10 mouse cellular contexts compared by ENCODE assay signal in genomic region chr10:75762413-75762812, GRCm38 (mm10). TPM values are rescaled to one million over a fixed set of nuclear protein-coding genes. Genes with fewer than 3 reads are reported as not detected.
DNase-seq lines count a peak whose midpoint lies in the region; ATAC-seq lines count a peak whose summit lies in the region.
"Had no signal": no experiment of that assay in that cellular context is flagged by ENCODE, and none has a peak within 500 bp of the region (broad histone marks: within the 10 kb centered on the region; RNA-seq: fewer than 3 reads in every experiment).

No protein-coding gene starts in this region.

- peaks cover 32% of the 10 kb centered on the region for H3K36me3 ChIP-seq in forebrain, embryonic 13.5 days (ENCODE audit: poor library complexity, severe bottlenecking)
- peaks cover 4% of the 10 kb centered on the region; the same call in 1 of the 2 replicates for H3K36me3 ChIP-seq in forebrain, embryonic 11.5 days (ENCODE audit: control insufficient read depth, insufficient read depth, low read length)
- no peaks in the 10 kb centered on the region for H3K36me3 ChIP-seq in lung, embryonic 15.5 days
- H3K36me3 ChIP-seq in liver, embryonic 15.5 days (replicated peaks) = peaks cover 44% of the 10 kb centered on the region
- H3K36me3 ChIP-seq in stomach, embryonic 16.5 days (ENCODE audit: control insufficient read depth, insufficient read depth, low read length) = peaks cover 6% of the 10 kb centered on the region; the same call in 1 of the 2 replicates

- no peak for DNase-seq in forebrain, embryonic 11.5 days (ENCODE audit: low spot score)
- no peak for DNase-seq in lung, postnatal 4 days
- DNase-seq in MN1 (ENCODE audit: low spot score) = no peak
- DNase-seq in spleen, adult 12 weeks (ENCODE audit: low spot score) = no peak
- DNase-seq: kidney, postnatal 10 days had no signal

- no peak overlapping the region for H3K27ac ChIP-seq in forebrain, embryonic 13.5 days
- no peak overlapping the region for H3K27ac ChIP-seq in forebrain, embryonic 11.5 days (ENCODE audit: low read depth, low read length)
- H3K27ac ChIP-seq in lung, embryonic 15.5 days = no peak overlapping the region
- H3K27ac ChIP-seq in liver, embryonic 15.5 days (replicated peaks) = peak overlapping the region; percentile 90
- H3K27ac ChIP-seq in stomach, embryonic 16.5 days (ENCODE audit: low read length) = no peak overlapping the region
- H3K27ac ChIP-seq: heart, embryonic 10.5 days had no signal

- no peak overlapping the region for H3K9ac ChIP-seq in forebrain, embryonic 13.5 days
- no peak overlapping the region for H3K9ac ChIP-seq in forebrain, embryonic 11.5 days (ENCODE audit: low read length)
- no peak overlapping the region; the same call in 1 of the 2 replicates for H3K9ac ChIP-seq in lung, embryonic 15.5 days
- peak overlapping the region; percentile 20; the same call in 1 of the 2 replicates for H3K9ac ChIP-seq in liver, embryonic 15.5 days
- H3K9ac ChIP-seq in stomach, embryonic 16.5 days (ENCODE audit: low read length) = 0 out of 2 replicates have a peak overlapping the region, but pooled peaks have one; percentile 28

- no peaks in the 10 kb centered on the region for H3K27me3 ChIP-seq in forebrain, embryonic 13.5 days
- H3K27me3 ChIP-seq in forebrain, embryonic 11.5 days (ENCODE audit: control insufficient read depth, insufficient read depth, low read length) = no peaks in the 10 kb centered on the region
- no peaks in the 10 kb centered on the region for H3K27me3 ChIP-seq in lung, embryonic 15.5 days
- no peaks in the 10 kb centered on the region for H3K27me3 ChIP-seq in liver, embryonic 15.5 days
- H3K27me3 ChIP-seq in stomach, embryonic 16.5 days (ENCODE audit: control insufficient read depth, insufficient read depth, low read length) = no peaks in the 10 kb centered on the region

- WGBS in forebrain, embryonic 13.5 days = 96% methylated on average over 3 of the region's 3 CpGs
- 91% methylated on average over 3 of the region's 3 CpGs for WGBS in forebrain, embryonic 11.5 days
- 93% methylated on average over 3 of the region's 3 CpGs for WGBS in lung, embryonic 15.5 days
- 40% methylated on average over 3 of the region's 3 CpGs for WGBS in liver, embryonic 15.5 days (ENCODE audit: insufficient replicate concordance)
- 86% methylated on average over 3 of the region's 3 CpGs for WGBS in stomach, embryonic 16.5 days

- peaks cover 15% of the 10 kb centered on the region for H3K4me1 ChIP-seq in forebrain, embryonic 13.5 days
- H3K4me1 ChIP-seq in forebrain, embryonic 11.5 days (replicated peaks; ENCODE audit: control insufficient read depth, insufficient read depth, low read length) = peaks cover 4% of the 10 kb centered on the region; the same call in 1 of the 2 replicates
- peaks cover 14% of the 10 kb centered on the region for H3K4me1 ChIP-seq in lung, embryonic 15.5 days
- peaks cover 42% of the 10 kb centered on the region for H3K4me1 ChIP-seq in liver, embryonic 15.5 days (replicated peaks)
- H3K4me1 ChIP-seq in stomach, embryonic 16.5 days (ENCODE audit: control insufficient read depth, insufficient read depth, low read length) = peaks cover 7% of the 10 kb centered on the region

- H3K4me3 ChIP-seq in forebrain, embryonic 13.5 days = no peak overlapping the region
- no peak overlapping the region for H3K4me3 ChIP-seq in forebrain, embryonic 11.5 days (ENCODE audit: low read depth, low read length)
- H3K4me3 ChIP-seq in lung, embryonic 15.5 days = no peak overlapping the region
- H3K4me3 ChIP-seq in liver, embryonic 15.5 days (replicated peaks) = peak overlapping the region; percentile 50
- no peak overlapping the region for H3K4me3 ChIP-seq in stomach, embryonic 16.5 days (replicated peaks; ENCODE audit: low read length)
- H3K4me3 ChIP-seq: heart, embryonic 10.5 days had no signal

- H3K9me3 ChIP-seq in forebrain, embryonic 13.5 days (replicated peaks) = no peaks in the 10 kb centered on the region
- no peaks in the 10 kb centered on the region; the same call in 1 of the 2 replicates for H3K9me3 ChIP-seq in forebrain, embryonic 11.5 days (ENCODE audit: control insufficient read depth, low read length)
- H3K9me3 ChIP-seq in lung, embryonic 15.5 days = no peaks in the 10 kb centered on the region
- no peaks in the 10 kb centered on the region for H3K9me3 ChIP-seq in liver, embryonic 15.5 days (replicated peaks)
- no peaks in the 10 kb centered on the region; the same call in 1 of the 2 replicates for H3K9me3 ChIP-seq in stomach, embryonic 16.5 days (replicated peaks; ENCODE audit: control insufficient read depth, low read length)
- H3K9me3 ChIP-seq: heart, embryonic 10.5 days had no signal

- no peak for ATAC-seq in forebrain, embryonic 13.5 days
- ATAC-seq in forebrain, embryonic 11.5 days (replicated peaks; ENCODE audit: low FRiP score) = no peak
- ATAC-seq in lung, embryonic 15.5 days (ENCODE audit: borderline replicate concordance, extremely low read depth, low FRiP score, low TSS enrichment) = no peak
- peak; percentile 21; the same call in 1 of the 2 replicates for ATAC-seq in liver, embryonic 15.5 days (ENCODE audit: insufficient read depth)
- ATAC-seq in stomach, embryonic 16.5 days (ENCODE audit: insufficient read depth, low FRiP score) = no peak

- peak overlapping the region; percentile 43 for H3K4me2 ChIP-seq in forebrain, embryonic 13.5 days
- H3K4me2 ChIP-seq in forebrain, embryonic 11.5 days (ENCODE audit: low read depth, low read length, severe bottlenecking) = no peak overlapping the region
- peak overlapping the region; percentile 24; the same call in 1 of the 2 replicates for H3K4me2 ChIP-seq in lung, embryonic 15.5 days
- H3K4me2 ChIP-seq in liver, embryonic 15.5 days = peak overlapping the region; percentile 89
- no peak overlapping the region for H3K4me2 ChIP-seq in stomach, embryonic 16.5 days (ENCODE audit: low read depth, low read length)

RNA-seq across cellular contexts. Expression of gene Cabin1, which starts 1.7 kb away (rescaled TPM):
- polyA plus RNA-seq in forebrain, embryonic 13.5 days (2015; fragmentation: Nextera tagmentation; extraction: Ambion mirVana) = 36.9 and 46.1 TPM in 2 replicates
- polyA plus RNA-seq in forebrain, embryonic 11.5 days (2014; fragmentation: Nextera tagmentation; extraction: Ambion mirVana) = 41.8 and 49.1 TPM in 2 replicates
- 30.7 and 38.7 TPM in 2 replicates for polyA plus RNA-seq in lung, embryonic 15.5 days (2015; fragmentation: Nextera tagmentation; extraction: Ambion mirVana)
- 14.3 and 14.7 TPM in 2 replicates for polyA plus RNA-seq in liver, embryonic 15.5 days (2015; fragmentation: Nextera tagmentation; extraction: Ambion mirVana)
- 29.3 and 34.0 TPM in 2 replicates for polyA plus RNA-seq in stomach, embryonic 16.5 days (2015; fragmentation: Nextera tagmentation; extraction: Ambion mirVana)

RNA-seq across cellular contexts. Expression of gene Ddt, which starts 10.8 kb away (rescaled TPM):
- polyA plus RNA-seq in forebrain, embryonic 13.5 days (2015; fragmentation: Nextera tagmentation; extraction: Ambion mirVana) = 72.2 and 87.4 TPM in 2 replicates
- polyA plus RNA-seq in forebrain, embryonic 11.5 days (2014; fragmentation: Nextera tagmentation; extraction: Ambion mirVana) = 81.2 and 84.3 TPM in 2 replicates
- polyA plus RNA-seq in lung, embryonic 15.5 days (2015; fragmentation: Nextera tagmentation; extraction: Ambion mirVana) = 62.2 and 79.4 TPM in 2 replicates
- 185 and 204 TPM in 2 replicates for polyA plus RNA-seq in liver, embryonic 15.5 days (2015; fragmentation: Nextera tagmentation; extraction: Ambion mirVana)
- polyA plus RNA-seq in stomach, embryonic 16.5 days (2015; fragmentation: Nextera tagmentation; extraction: Ambion mirVana) = 57.1 and 72.9 TPM in 2 replicates

RNA-seq across cellular contexts. Expression of gene Gm20441, which starts 18.3 kb away (rescaled TPM):
- not detected in 2 replicates for polyA plus RNA-seq in forebrain, embryonic 13.5 days (2015; fragmentation: Nextera tagmentation; extraction: Ambion mirVana)
- not detected in 2 replicates for polyA plus RNA-seq in forebrain, embryonic 11.5 days (2014; fragmentation: Nextera tagmentation; extraction: Ambion mirVana)
- polyA plus RNA-seq in lung, embryonic 15.5 days (2015; fragmentation: Nextera tagmentation; extraction: Ambion mirVana) = not detected in 2 replicates
- polyA plus RNA-seq in liver, embryonic 15.5 days (2015; fragmentation: Nextera tagmentation; extraction: Ambion mirVana) = not detected in 2 replicates
- polyA plus RNA-seq in stomach, embryonic 16.5 days (2015; fragmentation: Nextera tagmentation; extraction: Ambion mirVana) = not detected in 2 replicates
- polyA plus RNA-seq: heart, embryonic 10.5 days had no signal

RNA-seq across cellular contexts. Expression of gene Gstt3, which starts 18.8 kb away (rescaled TPM):
- polyA plus RNA-seq in forebrain, embryonic 13.5 days (2015; fragmentation: Nextera tagmentation; extraction: Ambion mirVana) = 0.45 and 0.52 TPM in 2 replicates
- polyA plus RNA-seq in forebrain, embryonic 11.5 days (2014; fragmentation: Nextera tagmentation; extraction: Ambion mirVana) = 1.2 and 1.6 TPM in 2 replicates
- polyA plus RNA-seq in lung, embryonic 15.5 days (2015; fragmentation: Nextera tagmentation; extraction: Ambion mirVana) = 27.7 and 27.8 TPM in 2 replicates
- 14.9 and 15.4 TPM in 2 replicates for polyA plus RNA-seq in liver, embryonic 15.5 days (2015; fragmentation: Nextera tagmentation; extraction: Ambion mirVana)
- 50.2 and 55.5 TPM in 2 replicates for polyA plus RNA-seq in stomach, embryonic 16.5 days (2015; fragmentation: Nextera tagmentation; extraction: Ambion mirVana)

RNA-seq across cellular contexts. Expression of gene Gstt1, which starts 36.0 kb away (rescaled TPM):
- polyA plus RNA-seq in forebrain, embryonic 13.5 days (2015; fragmentation: Nextera tagmentation; extraction: Ambion mirVana) = 6.4 and 6.5 TPM in 2 replicates
- polyA plus RNA-seq in forebrain, embryonic 11.5 days (2014; fragmentation: Nextera tagmentation; extraction: Ambion mirVana) = 4.6 and 5.2 TPM in 2 replicates
- 31.7 and 31.9 TPM in 2 replicates for polyA plus RNA-seq in lung, embryonic 15.5 days (2015; fragmentation: Nextera tagmentation; extraction: Ambion mirVana)
- 108 and 151 TPM in 2 replicates for polyA plus RNA-seq in liver, embryonic 15.5 days (2015; fragmentation: Nextera tagmentation; extraction: Ambion mirVana)
- 20.6 and 20.8 TPM in 2 replicates for polyA plus RNA-seq in stomach, embryonic 16.5 days (2015; fragmentation: Nextera tagmentation; extraction: Ambion mirVana)

Comparison
In these comparisons a context has a peak if more than half of its experiments do, and no peak if none do; other contexts are left out.
1. H3K4me2 ChIP-seq: peak in forebrain, embryonic 13.5 days (single experiment), lung, embryonic 15.5 days (single experiment) and liver, embryonic 15.5 days (single experiment); none in forebrain, embryonic 11.5 days (single experiment) and stomach, embryonic 16.5 days (single experiment).
2. H3K9ac ChIP-seq: peak in liver, embryonic 15.5 days (single experiment) and stomach, embryonic 16.5 days (single experiment); none in forebrain, embryonic 13.5 days (single experiment), forebrain, embryonic 11.5 days (single experiment) and lung, embryonic 15.5 days (single experiment).